Mouse (Mus musculus): ENCODE data around the gene Itfg1.

Itfg1 gene

DNA sequence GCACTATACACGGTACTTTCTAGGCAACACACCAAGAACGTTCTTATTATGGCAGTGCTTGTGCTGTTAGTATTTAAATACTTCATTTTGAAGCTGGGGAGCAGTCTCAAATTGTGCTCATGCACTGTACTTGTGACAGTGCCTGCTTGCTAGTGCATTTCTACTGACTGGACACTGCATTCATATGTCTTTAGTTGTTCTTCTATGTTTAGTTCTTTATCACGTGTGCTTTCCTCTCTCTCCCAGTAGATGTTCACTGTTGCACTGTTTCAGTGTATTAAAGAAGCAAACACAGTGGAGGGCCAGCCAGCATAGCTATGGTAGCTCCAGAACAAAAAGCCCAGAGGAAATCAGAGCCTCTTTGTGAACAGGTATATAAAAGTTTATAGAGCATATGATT lies 110.2 kb downstream of the Itfg1 start:
- no peak for DNase-seq (ENCODE audit: low spot score in 2 of 2)

DNA sequence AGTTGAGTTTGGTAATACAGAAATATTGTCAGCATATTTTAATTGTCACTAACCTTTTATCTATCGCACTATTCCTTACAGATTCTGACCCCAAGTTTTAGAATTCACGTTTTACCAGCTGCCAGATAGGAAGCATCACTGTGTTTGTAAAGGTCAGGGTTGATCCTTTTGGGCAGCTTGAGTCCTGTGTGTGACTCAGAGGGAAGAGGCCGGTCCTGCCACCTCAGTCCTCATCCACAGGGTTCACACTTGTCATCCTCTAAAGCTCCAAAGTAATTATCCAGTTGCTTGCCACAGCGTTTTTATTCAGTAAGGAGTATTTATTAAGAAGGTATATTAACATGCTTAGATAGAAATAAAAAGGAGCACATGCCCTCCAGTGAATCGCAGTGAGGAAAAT lies 123.5 kb downstream of the Itfg1 start:
- DNase-seq (ENCODE audit: low spot score in 2 of 2), result no peak

DNA sequence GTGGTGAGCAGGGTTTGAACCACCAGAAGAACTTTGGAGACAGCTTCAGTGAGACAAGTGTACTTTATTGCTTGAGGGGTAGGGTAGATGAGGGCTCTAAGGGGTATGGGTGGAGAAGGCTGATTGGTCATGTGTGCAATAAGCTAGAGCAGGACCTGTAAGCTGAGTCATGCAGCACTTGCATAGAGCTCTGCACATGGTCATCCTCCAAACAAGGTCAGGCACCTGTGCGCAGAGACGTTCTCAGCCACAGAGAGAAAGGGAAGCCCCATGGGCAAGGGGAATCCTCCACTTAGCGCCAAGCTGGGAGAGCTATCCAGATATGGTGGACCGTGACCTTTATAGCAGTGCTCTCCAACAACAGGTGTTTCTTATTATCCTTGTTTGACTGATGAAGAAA lies 124.0 kb downstream of the Itfg1 start:
- no peak for DNase-seq (ENCODE audit: low spot score in 2 of 2)

DNA sequence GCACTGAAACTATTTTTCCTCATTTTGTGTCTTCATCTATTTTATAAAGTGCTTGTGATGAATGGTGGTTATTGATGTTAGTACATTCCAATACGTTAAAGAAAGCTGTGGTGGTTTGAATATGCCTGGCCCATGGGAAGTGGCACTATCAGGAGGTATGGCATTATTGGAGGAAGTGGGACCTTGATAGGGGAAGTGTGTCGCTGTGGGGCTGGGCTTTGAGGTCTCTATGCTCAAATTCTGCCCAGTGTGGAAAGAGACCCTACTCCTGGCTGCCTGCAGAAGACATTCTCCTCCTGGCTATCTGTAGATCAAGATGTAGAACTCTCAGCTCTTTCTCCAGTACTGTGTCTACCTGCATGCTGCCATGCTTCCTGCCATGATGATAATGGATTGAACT lies 133.7 kb downstream of the Itfg1 start:
- no peak for DNase-seq (ENCODE audit: low spot score in 2 of 2)

DNA sequence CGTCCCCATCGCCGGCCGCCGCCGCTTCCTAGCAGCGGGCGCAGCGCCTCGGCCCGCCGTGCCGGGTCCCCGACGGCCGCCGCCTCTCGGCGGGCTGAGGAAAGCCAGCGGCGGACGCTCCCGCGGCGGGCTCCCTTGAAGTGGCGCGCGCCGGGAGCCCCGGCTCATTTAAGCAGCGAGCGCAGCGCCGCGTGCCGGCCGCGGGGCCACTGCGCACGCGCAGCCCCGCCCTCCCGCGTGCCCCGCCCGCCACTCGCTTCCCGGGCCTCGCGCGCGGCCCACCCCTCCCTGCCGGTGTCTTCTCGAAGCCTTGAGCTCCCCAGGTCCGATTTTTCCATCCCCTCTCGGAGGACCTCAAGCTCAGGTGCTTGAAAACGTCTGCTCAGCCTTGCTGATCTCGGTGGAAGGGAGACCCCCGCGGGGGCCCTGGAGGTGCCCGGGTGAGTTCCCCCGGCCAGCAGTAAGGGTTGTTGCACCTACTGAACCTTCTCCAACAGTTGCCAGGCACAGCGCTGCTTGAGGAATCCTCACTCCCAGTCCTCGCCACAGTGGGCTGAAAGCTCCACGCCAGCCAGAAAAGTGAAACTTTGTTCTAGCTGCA lies 139.9 kb downstream of the Itfg1 start, which contains the start of gene Neto2:
Neto2 (minus strand) TSS at position 174 of the 601 bp plus-strand sequence.
- peak; percentile 60 to 83 for DNase-seq (ENCODE audit: low spot score in 2 of 2)

DNA sequence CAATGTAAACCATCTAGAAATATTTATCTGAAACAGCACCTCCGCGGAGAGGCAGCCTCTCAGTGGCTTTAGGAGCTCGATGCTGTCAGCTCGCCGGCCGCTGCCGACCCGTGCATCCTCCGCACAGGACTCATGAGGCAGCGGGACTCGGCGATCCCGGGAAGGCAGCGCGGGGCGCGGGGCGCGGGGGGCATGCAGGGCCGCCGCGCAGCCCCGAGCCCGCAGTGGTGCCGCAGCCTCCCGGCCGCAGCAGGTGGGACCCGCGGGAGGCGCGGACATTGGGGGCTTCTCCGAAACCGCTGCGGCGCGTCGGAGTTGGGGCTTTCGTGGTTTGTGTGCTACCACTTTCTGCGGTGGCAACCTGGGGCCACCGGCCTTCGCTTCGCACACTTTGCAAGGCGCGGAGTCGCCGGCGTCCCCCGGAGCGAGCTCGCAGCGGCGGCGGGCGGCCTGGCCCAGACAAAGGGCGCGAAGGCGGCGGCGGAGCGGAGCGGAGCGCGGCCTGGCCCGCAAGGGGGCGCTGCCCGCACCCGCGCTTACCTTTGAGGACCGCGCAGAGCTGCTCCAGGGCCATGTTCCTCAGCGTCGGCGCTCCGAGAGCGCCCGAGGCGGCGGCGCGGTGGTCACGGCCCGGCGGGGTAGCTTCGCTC lies 140.5 kb downstream of the Itfg1 start:
- DNase-seq (ENCODE audit: low spot score in 2 of 2), result peak; percentile 38 to 85

DNA sequence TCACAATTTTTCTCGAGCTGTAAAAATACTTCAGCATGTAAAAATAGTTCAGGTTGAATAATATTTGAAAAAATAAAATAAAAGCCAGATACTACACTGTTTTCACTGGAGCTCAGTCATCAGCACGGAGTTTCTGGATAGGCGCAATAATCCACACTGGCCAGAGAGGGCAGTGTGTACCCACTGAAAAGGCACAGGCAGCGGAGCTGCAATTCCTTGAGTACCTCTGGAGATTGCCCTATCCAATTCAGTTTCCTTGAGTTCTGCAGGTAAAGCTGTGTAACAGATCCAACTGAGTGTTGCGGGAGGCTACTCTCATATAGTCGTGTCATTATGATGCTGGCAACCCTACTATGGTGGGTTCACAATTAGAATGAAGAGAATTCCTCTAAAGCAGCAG lies 141.7 kb downstream of the Itfg1 start:
- DNase-seq (ENCODE audit: low spot score in 2 of 2), result peak; percentile 39 to 70

Data from cerebellum, postnatal 4 days (tissue).